Mouse (Mus musculus) C2C12 (cell line): ENCODE data around the gene Brd1. TPM values are rescaled to one million over a fixed set of nuclear protein-coding genes. Genes with fewer than 3 reads are reported as not detected.

ENCODE experiments used
- H3K27me3 ChIP-seq: one replicate; pipeline ENCODE4 v1.6.1; 2011; ENCODE audit not compliant: control insufficient read depth, insufficient read depth, insufficient read length
- H3K36me3 ChIP-seq: one replicate; pipeline ENCODE4 v1.6.1; 2011; ENCODE audit not compliant: control insufficient read depth, insufficient read depth
- H3K4me3 ChIP-seq: one replicate; pipeline ENCODE4 v1.5.1; 2011; ENCODE audit warnings: mild to moderate bottlenecking, control low read depth; ENCODE audit not compliant: poor library complexity, insufficient read depth, severe bottlenecking
- H3K79me2 ChIP-seq: one replicate; pipeline ENCODE4 v1.6.1; 2011; ENCODE audit not compliant: control insufficient read depth, insufficient read depth
- H3K79me3 ChIP-seq: one replicate; pipeline ENCODE4 v1.6.1; 2011; ENCODE audit warnings: low read depth, control low read depth
- H3ac ChIP-seq: one replicate; pipeline ENCODE3; 2011; ENCODE audit warnings: low read depth; ENCODE audit not compliant: control insufficient read depth, insufficient read length
- CEBPB ChIP-seq: IDR thresholded peaks from one replicate; pipeline ENCODE4 v1.6.1; 2011; ENCODE audit warnings: low read depth, mild to moderate bottlenecking, control low read depth, moderate library complexity
- CTCF ChIP-seq: IDR thresholded peaks from one replicate; pipeline ENCODE4 v1.5.1; 2011; ENCODE audit not compliant: control insufficient read depth, insufficient read depth, insufficient read length
- FOSL1 ChIP-seq: IDR thresholded peaks from one replicate; pipeline ENCODE4 v1.8.0; 2011; ENCODE audit warnings: mild to moderate bottlenecking, low read length; ENCODE audit not compliant: poor library complexity, insufficient read depth, severe bottlenecking
- MAX ChIP-seq: IDR thresholded peaks from one replicate; pipeline ENCODE4 v1.6.1; 2011; ENCODE audit warnings: mild to moderate bottlenecking, control low read depth
- MYOD1 ChIP-seq: IDR thresholded peaks from one replicate; pipeline ENCODE4 v1.6.1; 2011; ENCODE audit warnings: low read depth; ENCODE audit not compliant: control insufficient read depth, insufficient read length
- MYOG ChIP-seq: IDR thresholded peaks from one replicate; pipeline ENCODE4 v1.6.1; 2011; ENCODE audit not compliant: control insufficient read depth, insufficient read length; ENCODE audit errors: extremely low read depth
- USF1 ChIP-seq: IDR thresholded peaks from one replicate; pipeline ENCODE4 v1.6.1; 2011; ENCODE audit warnings: low read depth, mild to moderate bottlenecking, control low read depth, moderate library complexity
- polyA plus RNA-seq: library from polyadenylated mRNA; unstranded; fragments of >200 nt; fragmentation: generic; extraction: Trizol; gene quantifications from one replicate; pipeline ENCODE4 v1.2.1, GENCODE M21; 2012; ENCODE audit warnings: missing spikeins

The Brd1 gene
- polyA plus RNA-seq, 1 experiment = 23.8 TPM

DNA sequence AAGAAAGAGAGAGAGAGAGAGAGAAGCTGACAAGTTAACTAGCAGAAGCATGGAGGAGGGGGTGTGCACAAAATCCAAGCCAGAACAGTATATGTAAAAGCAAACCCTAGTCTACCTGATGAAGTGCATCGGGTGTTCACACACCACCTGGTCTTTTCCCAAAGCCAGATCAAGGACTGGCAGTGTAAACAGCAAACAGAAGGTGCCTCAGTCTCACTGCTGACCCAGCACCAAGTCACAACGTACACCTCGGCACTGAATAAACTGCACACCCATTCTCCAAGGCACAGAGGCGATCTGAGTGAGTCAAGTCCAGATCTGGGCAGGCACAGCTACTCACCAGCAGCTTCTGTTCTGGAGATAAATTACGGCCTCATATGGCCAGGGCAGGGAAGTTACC lies 9.0 kb downstream of the Brd1 start:
- no peak for TF ChIP-seq MAX
- TF ChIP-seq CTCF = no peak
- TF ChIP-seq FOSL1 = no peak
- no peak for TF ChIP-seq CEBPB
- TF ChIP-seq MYOD1 = no peak
- no peak for TF ChIP-seq USF1
- TF ChIP-seq MYOG = no peak
- no peak overlapping the region for H3ac ChIP-seq
- peaks cover 96% of the 10 kb centered on the region for H3K79me2 ChIP-seq
- H3K79me3 ChIP-seq = peaks cover 89% of the 10 kb centered on the region
- H3K4me3 ChIP-seq = no peak overlapping the region
- peaks cover 89% of the 10 kb centered on the region for H3K36me3 ChIP-seq
- H3K27me3 ChIP-seq = no peaks in the 10 kb centered on the region

- Histone ChIP-seq H3K27me3 (no peaks in the 10 kb centered on the region), H3K36me3 (peaks cover 89% of the 10 kb centered on the region), H3K4me3 (no peak overlapping the region), H3K79me3 (peaks cover 89% of the 10 kb centered on the region), H3K79me2 (peaks cover 96% of the 10 kb centered on the region), H3ac (no peak overlapping the region)
- TF ChIP-seq USF1 = no peak
- no peak for TF ChIP-seq MYOD1
- TF ChIP-seq CEBPB = no peak
- TF ChIP-seq CTCF = no peak
- TF ChIP-seq FOSL1 = no peak
- TF ChIP-seq MAX = no peak
- no peak for TF ChIP-seq MYOG
These were observed 9.7 kb downstream of the Brd1 start for GRCm38 (mm10) chr15:88724311-88724710.

DNA sequence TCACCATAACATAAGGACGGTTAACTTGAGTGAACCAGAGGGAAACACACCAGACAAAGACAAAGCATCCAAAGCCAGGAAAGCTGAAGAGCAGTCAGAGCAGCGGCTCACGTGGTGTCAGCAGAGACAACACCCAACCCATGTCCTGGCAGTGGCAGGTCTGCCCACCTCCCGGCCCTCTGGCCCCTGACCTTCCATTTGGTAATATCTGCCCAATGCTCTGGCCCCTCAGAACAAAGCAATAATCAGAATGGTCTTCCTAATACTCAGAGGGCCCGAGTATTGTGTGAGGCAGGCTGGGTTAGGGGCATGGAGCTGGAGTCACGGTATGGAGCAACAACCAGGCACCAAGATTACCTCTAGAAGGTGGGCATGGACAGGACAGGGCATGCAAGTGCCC lies 10.8 kb downstream of the Brd1 start:
- no peak overlapping the region for H3K4me3 ChIP-seq
- H3K27me3 ChIP-seq = no peaks in the 10 kb centered on the region
- peaks cover 96% of the 10 kb centered on the region for H3K79me2 ChIP-seq
- no peak overlapping the region for H3ac ChIP-seq
- peaks cover 90% of the 10 kb centered on the region for H3K79me3 ChIP-seq
- TF ChIP-seq FOSL1 (no peak), MYOG (no peak), MYOD1 (no peak), MAX (no peak), CEBPB (no peak), USF1 (no peak), CTCF (no peak)
- H3K36me3 ChIP-seq = peaks cover 89% of the 10 kb centered on the region

DNA sequence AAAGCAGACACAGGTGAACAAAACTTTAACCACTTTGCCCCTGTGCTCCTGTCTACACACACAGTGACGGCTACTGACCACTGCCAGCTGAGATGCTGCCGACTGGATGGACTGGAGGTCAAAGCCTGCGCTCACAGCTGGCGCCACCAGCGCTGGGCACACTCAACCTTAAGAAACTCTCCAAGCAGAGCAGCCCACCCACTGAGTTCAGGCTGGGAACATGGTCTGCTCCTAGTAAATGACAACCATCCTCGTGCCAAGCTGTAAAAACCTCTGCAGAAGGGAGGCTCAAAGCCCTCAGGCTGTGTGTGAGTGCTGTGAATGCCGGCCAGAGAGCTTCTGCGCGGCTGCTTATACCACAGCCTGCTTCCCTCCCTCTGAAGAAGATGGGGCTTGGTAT lies 16.8 kb downstream of the Brd1 start:
- H3K79me3 ChIP-seq = peaks cover 73% of the 10 kb centered on the region
- H3K36me3 ChIP-seq = peaks cover 97% of the 10 kb centered on the region
- peaks cover 85% of the 10 kb centered on the region for H3K79me2 ChIP-seq
- H3ac ChIP-seq = no peak overlapping the region
- TF ChIP-seq MAX (no peak), MYOG (no peak), FOSL1 (no peak), CEBPB (no peak), USF1 (no peak), MYOD1 (no peak), CTCF (no peak)
- no peaks in the 10 kb centered on the region for H3K27me3 ChIP-seq
- no peak overlapping the region for H3K4me3 ChIP-seq

- TF ChIP-seq CEBPB (no peak), MYOG (no peak), MAX (no peak), FOSL1 (no peak), USF1 (no peak), CTCF (no peak), MYOD1 (no peak)
- Histone ChIP-seq H3K27me3 (no peaks in the 10 kb centered on the region), H3K36me3 (peaks cover 97% of the 10 kb centered on the region), H3K79me2 (peaks cover 76% of the 10 kb centered on the region), H3ac (no peak overlapping the region), H3K4me3 (no peak overlapping the region), H3K79me3 (peaks cover 64% of the 10 kb centered on the region)
These were observed 17.7 kb downstream of the Brd1 start for GRCm38 (mm10) chr15:88716350-88716749.
